Mouse (Mus musculus): ENCODE results near the gene Rest.

Rest gene

DNA sequence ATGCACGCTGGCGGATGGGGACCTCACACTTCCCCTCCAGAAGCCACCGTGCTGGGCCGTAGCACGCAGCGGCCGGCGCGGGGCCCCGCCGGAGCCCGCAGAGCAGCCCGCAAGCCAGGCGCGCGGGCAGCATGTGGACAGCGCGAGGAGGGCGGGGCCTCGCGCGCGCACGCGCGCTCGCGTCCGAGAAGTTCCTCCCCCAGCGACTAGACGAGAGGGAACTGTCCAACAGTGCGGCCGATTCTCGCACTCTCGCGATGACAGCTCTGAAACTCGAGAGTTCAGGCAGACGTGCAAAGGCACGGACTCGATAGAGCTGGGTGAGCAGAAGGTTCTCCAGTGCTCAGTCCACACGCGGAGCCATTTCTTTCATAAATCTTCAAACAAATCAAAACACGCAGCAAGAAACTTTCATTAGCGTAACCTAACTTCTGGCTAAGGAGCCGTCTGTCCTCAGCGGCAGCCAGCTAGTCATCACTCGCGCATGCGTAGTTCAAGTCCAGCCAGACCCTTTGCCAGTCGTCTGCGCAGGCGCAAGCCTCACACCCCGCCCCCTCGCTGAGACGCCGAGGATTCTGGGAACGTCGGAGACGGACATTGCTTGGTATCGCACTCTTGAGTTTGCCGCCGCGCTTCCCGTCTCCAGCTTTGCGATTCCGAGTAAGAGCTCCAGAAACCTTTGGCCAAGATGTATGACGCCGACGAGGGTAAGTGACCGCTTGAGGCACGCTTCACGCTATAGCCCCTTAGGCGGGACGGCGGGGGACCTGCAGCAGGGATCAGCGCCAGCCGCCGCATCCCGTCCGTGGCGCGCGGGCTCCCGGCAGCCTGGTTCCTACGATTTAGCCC, 44.9 kb downstream of the Rest start, which contains the start of the genes Noa1 and Polr2b:
Gene Noa1 (minus strand): TSS at position 161 of the 849 bp plus-strand sequence.
Gene Polr2b (plus strand): TSS at position 224 of the 849 bp plus-strand sequence.
- DNase-seq (ENCODE audit: low spot score), result peak; percentile 98

DNA sequence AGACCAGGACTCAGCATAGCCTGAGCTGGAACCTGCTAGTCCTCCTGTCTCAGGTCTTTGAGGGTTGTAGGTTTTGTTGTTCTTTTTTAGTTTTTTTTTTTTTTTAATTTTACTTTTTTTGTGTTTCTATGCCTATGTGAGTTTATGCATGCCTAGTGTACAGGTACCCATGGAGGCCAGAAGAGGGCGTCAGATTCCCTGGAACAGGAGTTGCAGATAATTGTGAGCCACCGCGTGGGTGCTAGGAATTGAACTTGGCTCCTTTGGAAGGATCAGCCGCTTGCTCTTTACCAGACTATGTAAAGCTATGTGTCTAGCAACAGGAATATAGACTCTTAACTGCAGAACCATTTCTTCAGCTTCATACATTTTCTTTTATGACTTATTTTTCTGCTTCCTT, 48.9 kb downstream of the Rest start:
- DNase-seq (ENCODE audit: low spot score), result no peak

DNA sequence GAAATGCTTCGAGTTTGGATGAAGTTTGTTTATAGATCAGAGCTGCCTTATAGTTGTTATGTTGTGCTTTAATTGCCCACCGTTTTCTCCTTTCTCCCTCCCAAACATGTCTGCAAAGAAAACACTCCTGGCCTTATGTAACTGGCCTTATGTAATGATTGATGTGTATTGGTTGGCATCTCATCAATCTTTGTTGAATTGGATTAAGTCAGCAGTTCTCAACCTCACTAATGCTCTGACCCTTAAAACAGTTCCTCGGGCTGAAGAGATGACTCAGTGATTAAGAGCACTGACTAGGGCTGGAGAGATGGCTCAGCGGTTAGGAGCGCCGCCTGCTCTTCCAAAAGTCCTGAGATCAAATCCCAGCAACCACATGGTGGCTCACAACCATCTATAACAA, 49.7 kb downstream of the Rest start:
- DNase-seq (ENCODE audit: low spot score), result no peak

DNA sequence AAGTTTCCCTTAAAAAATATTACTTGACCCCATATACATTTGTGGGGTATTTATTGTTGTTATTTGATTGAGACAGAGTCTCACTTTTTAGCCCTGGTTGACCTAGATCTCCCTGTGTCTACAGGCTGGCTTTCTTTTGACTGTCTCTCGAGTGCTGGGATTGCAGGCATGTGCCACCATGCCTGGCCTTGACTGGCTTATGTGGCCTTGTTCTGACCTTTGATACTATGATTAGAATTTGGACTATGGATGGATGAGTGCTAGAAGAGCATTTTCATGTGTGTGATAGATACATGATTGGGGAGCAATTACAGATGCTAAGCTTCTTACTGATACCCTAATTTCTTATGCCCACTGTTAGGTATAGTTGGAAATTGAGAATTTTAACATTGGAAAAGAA, 59.6 kb downstream of the Rest start:
- DNase-seq (ENCODE audit: low spot score), result no peak

DNA sequence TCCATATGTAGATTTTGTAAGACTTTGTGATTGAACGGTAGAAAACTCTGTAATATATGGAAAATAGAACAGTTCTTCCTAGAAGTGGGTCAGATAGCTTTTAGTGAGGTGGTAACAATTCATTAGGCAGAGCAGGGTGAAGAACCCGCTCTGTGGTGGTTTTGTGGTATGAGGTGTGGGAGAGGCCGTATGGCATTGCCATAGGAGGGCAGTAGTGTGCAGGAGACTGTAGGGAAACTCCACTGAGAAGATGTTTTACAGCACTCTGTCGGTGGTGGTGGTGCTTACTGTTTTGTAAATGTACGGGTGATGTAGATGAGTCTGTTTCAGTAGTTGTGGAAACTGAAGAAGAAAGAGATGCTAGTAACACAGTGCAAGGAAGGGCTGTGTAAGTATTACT, 64.9 kb downstream of the Rest start:
- no peak for DNase-seq (ENCODE audit: low spot score)
